Mouse (Mus musculus) midbrain, postnatal 0 days (tissue): ENCODE results near the gene Hmgb3. TPM values are rescaled to one million over a fixed set of nuclear protein-coding genes. Genes with fewer than 3 reads are reported as not detected.
A peak's percentile ranks its signal among the peaks of the same experiment; 100 is the strongest.

Experiments used
- ATAC-seq: fragments of 200-750 bp; cut with Nextera tagmentation; 2 replicates; pipeline ENCODE4 v1.8.0; 2017; ENCODE audit warnings: moderate number of reproducible peaks, mild to moderate bottlenecking, moderate TSS enrichment, moderate library complexity; ENCODE audit not compliant: low FRiP score
- DNase-seq: peaks from one replicate; pipeline ENCODE4 v3.0.0-alpha.2; 2015; ENCODE audit warnings: low spot score
- H3K27ac ChIP-seq: fragments of 300-500 bp; sonication (generic); 2 replicates; pipeline ENCODE4 v1.5.1; 2014; ENCODE audit warnings: low read depth, mild to moderate bottlenecking, low read length, mixed read lengths
- H3K27me3 ChIP-seq: fragments of 300-500 bp; sonication (generic); 2 replicates; pipeline ENCODE4 v1.6.1; 2014; ENCODE audit warnings: low read length, control low read depth, mixed read lengths; ENCODE audit not compliant: insufficient read depth
- H3K36me3 ChIP-seq: fragments of 300-500 bp; sonication (generic); 2 replicates; pipeline ENCODE4 v1.6.1; 2014; ENCODE audit warnings: low read length, control low read depth, mixed read lengths; ENCODE audit not compliant: insufficient read depth
- H3K4me1 ChIP-seq: fragments of 300-500 bp; sonication (generic); 2 replicates; pipeline ENCODE4 v1.6.1; 2014; ENCODE audit warnings: mild to moderate bottlenecking, control low read depth, antibody characterized with exemption, low read length, mixed read lengths; ENCODE audit not compliant: insufficient read depth
- H3K4me2 ChIP-seq: fragments of 300-500 bp; sonication (generic); 2 replicates; pipeline ENCODE4 v1.6.1; 2014; ENCODE audit warnings: low read depth, mild to moderate bottlenecking, low read length, mixed read lengths; ENCODE audit not compliant: poor library complexity, severe bottlenecking
- H3K4me3 ChIP-seq: fragments of 300-500 bp; sonication (generic); 2 replicates; pipeline ENCODE4 v1.5.1; 2014; ENCODE audit warnings: low read depth, mild to moderate bottlenecking, low read length, moderate library complexity
- H3K9ac ChIP-seq: fragments of 300-500 bp; sonication (generic); replicated peaks from 2 replicates; pipeline ENCODE4 v1.6.1; 2014; ENCODE audit warnings: mild to moderate bottlenecking, low read length, moderate library complexity, mixed read lengths; ENCODE audit not compliant: poor library complexity, severe bottlenecking
- H3K9me3 ChIP-seq: fragments of 300-500 bp; sonication (generic); 2 replicates; pipeline ENCODE4 v1.6.1; 2016; ENCODE audit warnings: low read length, control low read depth
- CTCF ChIP-seq: IDR thresholded peaks from 2 replicates; pipeline ENCODE4 v1.5.1; 2016; ENCODE audit warnings: antibody characterized with exemption, mild to moderate bottlenecking
- WGBS: fragments of 180-500 bp; shearing (Covaris S2); extraction: QIAGEN DNeasy Blood & Tissue Kit; methylation state at CpG from one replicate; pipeline ENCODE4 v1.1.7; 2014; 5-methylcytosine and 5-hydroxymethylcytosine counted together
- polyA plus RNA-seq: library from polyadenylated mRNA; unstranded; fragments of >200 nt; fragmentation: Nextera tagmentation; extraction: Ambion mirVana; gene quantifications from 2 replicates; pipeline ENCODE4 v1.2.1, GENCODE M21; 2015
- total RNA-seq: library from RNA; depleted of rRNA; stranded (reverse); fragments of >200 nt; gene quantifications from 2 replicates; pipeline ENCODE4 v1.2.3, GENCODE M21; 2014

Hmgb3 gene
- total and polyA plus RNA-seq, 2 experiments from 2014 or later: 100 to 478 TPM

DNA sequence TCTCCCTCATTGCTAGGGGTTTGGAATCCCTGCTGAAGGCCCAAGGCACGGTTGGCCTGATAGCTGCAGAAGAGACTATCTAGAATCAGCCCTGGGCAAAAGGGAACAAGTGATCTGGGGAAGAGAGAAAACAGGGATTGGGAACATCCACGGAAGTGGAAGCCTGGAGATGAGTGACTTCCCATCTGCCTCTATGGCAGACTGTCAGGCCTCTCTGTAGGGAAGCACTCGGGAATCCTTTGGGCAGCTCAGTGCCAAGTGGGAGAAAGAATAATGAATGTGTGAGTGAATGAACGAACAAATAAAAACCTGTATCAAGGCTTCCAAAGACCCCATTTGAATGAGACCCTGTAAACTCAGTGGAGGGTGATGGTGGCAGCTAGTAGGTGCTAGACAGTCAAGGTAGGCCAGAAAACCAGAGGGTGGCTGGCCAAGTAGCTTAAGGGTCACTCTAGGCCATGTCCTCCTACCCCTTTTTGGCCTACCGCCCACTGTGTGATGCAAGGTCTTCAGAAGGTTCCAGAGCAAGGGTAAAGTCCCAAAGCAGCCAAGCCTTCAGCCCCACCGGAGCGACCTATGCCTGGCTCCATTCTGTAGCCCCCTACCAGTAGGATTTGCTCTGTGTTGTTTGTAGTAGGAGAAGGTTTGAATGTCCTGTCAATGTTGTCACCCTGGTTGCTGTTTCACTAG lies 14.8 kb upstream of the Hmgb3 start:
- Histone ChIP-seq H3K9me3 (no peaks in the 10 kb centered on the region), H3K27me3 (no peaks in the 10 kb centered on the region), H3K4me3 (no peak overlapping the region), H3K4me2 (no peak overlapping the region), H3K9ac (no peak overlapping the region), H3K27ac (no peak overlapping the region), H3K4me1 (no peaks in the 10 kb centered on the region), H3K36me3 (no peaks in the 10 kb centered on the region)
- DNase-seq: no peak
- no peak for ATAC-seq
- TF ChIP-seq CTCF: no peak
- 86% methylated on average over 7 of the region's 7 CpGs for WGBS

- DNase-seq (no peak), ATAC-seq (no peak)
- H3K36me3 ChIP-seq: no peaks in the 10 kb centered on the region
- H3K4me1 ChIP-seq: no peaks in the 10 kb centered on the region
- no peak overlapping the region for H3K4me2 ChIP-seq
- H3K9ac ChIP-seq: no peak overlapping the region
- H3K27me3 ChIP-seq: no peaks in the 10 kb centered on the region
- H3K4me3 ChIP-seq: no peak overlapping the region
- no peak for TF ChIP-seq CTCF
- H3K9me3 ChIP-seq: no peaks in the 10 kb centered on the region
- WGBS: 43% methylated on average over 5 of the region's 5 CpGs
- no peak overlapping the region for H3K27ac ChIP-seq
Measured at GRCm38 (mm10) chrX:71544731-71545130, 11.0 kb upstream of the Hmgb3 start.

- Histone ChIP-seq H3K9me3 (no peaks in the 10 kb centered on the region), H3K9ac (no peak overlapping the region), H3K27me3 (no peaks in the 10 kb centered on the region), H3K27ac (no peak overlapping the region), H3K4me1 (no peaks in the 10 kb centered on the region), H3K4me2 (no peak overlapping the region), H3K4me3 (no peak overlapping the region), H3K36me3 (no peaks in the 10 kb centered on the region)
- no peak for TF ChIP-seq CTCF
- DNase-seq (no peak), ATAC-seq (no peak)
- 69% methylated on average over 2 of the region's 2 CpGs for WGBS
Measured at GRCm38 (mm10) chrX:71545163-71545562, 10.6 kb upstream of the Hmgb3 start.

DNA sequence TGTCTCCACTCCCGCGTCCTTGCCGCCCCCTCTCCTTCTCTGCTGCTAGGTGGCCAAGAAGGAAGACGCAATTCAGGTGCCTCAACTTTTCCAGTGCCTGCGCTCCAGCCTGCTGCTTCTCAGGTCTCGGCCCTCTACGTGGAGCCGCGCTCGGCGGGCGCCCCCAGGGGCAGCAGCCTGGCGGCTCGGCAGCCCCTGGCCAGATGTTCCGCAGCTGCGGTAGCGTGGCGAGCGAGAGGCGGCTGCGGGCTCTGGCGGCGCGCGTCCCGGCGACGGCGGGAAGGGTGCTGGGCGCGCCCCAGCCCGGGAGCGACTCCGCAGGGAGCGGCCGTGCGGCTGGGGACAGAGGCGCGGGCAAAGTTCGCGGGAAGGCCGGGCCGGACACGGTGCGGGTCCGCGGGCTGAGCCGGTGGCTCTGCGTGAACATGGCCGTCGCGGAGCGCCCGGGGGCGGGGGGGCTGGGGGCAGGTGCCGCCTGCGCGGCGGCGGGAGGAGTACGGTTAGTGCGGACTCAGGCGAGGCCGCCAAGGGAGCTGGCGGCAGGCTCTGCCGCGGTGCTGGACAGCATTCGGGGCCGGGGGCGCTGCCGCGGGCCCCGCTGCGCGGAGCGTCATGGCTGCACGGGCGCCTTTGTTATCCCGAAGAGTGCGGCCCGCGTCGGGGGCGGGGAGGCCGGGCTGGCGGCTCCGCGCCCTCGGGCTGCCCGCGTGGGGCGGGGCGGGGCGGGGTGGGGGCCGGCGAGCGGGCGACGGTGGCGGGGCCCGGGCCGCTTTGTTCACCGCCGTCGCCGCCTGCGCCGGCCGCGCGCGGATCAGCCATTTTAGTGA lies 610 bp downstream of the Hmgb3 start:
- no peak for TF ChIP-seq CTCF
- 20% methylated on average over 39 of the region's 112 CpGs for WGBS
- Histone ChIP-seq H3K36me3 (0 out of 2 replicates have a peak, but pooled peaks cover 3% of the 10 kb centered on the region), H3K4me2 (peak overlapping the region; percentile 45), H3K9me3 (no peaks in the 10 kb centered on the region), H3K9ac (peak overlapping the region; percentile 86), H3K4me1 (no peaks in the 10 kb centered on the region), H3K27ac (peak overlapping the region; percentile 90), H3K4me3 (peak overlapping the region; percentile 65), H3K27me3 (no peaks in the 10 kb centered on the region)
- DNase-seq: peak; percentile 20
- peak; percentile 57 for ATAC-seq

GRCm38 (mm10) chrX:71556965-71557491 lies 1.3 kb downstream of the Hmgb3 start:
- TF ChIP-seq CTCF: no peak
- H3K27me3 ChIP-seq: no peaks in the 10 kb centered on the region
- WGBS: 26% methylated on average over 22 of the region's 37 CpGs
- peak overlapping the region; percentile 86 for H3K9ac ChIP-seq
- H3K9me3 ChIP-seq: no peaks in the 10 kb centered on the region
- H3K4me1 ChIP-seq: no peaks in the 10 kb centered on the region
- 0 out of 2 replicates have a peak, but pooled peaks cover 4% of the 10 kb centered on the region for H3K36me3 ChIP-seq
- peak overlapping the region; percentile 65 for H3K4me3 ChIP-seq
- H3K27ac ChIP-seq: peak overlapping the region; percentile 90
- ATAC-seq: peak; percentile 9; the same call in 1 of the 2 replicates
- DNase-seq: no peak
- peak overlapping the region; percentile 45 for H3K4me2 ChIP-seq

- WGBS: 89% methylated on average over 2 of the region's 2 CpGs
- TF ChIP-seq CTCF: no peak
Measured at GRCm38 (mm10) chrX:71559336-71559735, 3.6 kb downstream of the Hmgb3 start.

More at GRCm38 (mm10) chrX:71559336-71559735, 3.6 kb downstream of the Hmgb3 start:
- no peaks in the 10 kb centered on the region for H3K4me1 ChIP-seq
- 0 out of 2 replicates have a peak, but pooled peaks cover 4% of the 10 kb centered on the region for H3K36me3 ChIP-seq
- H3K9me3 ChIP-seq: no peaks in the 10 kb centered on the region
- ATAC-seq: no peak
- no peak for DNase-seq
- no peak overlapping the region for H3K9ac ChIP-seq
- H3K4me3 ChIP-seq: no peak overlapping the region
- H3K27me3 ChIP-seq: no peaks in the 10 kb centered on the region
- no peak overlapping the region for H3K4me2 ChIP-seq
- H3K27ac ChIP-seq: no peak overlapping the region
